Mouse (Mus musculus) c-Kit-positive CD71-negative TER-119-negative erythroid progenitor cells, embryonic 14.5 days (primary cell): ENCODE data around the gene Gm49416.
"Not testable (repeated sequence)": the region's sequence is repeated elsewhere in the genome, so short reads cannot be mapped to it uniquely, and the experiment has no call there.

Experiments used
- DNase-seq: peaks from one replicate; pipeline ENCODE4 v3.0.0-alpha.2; 2013; ENCODE audit warnings: low read depth

Gm49416 gene

GRCm38 (mm10) chr19:8880311-8881033 is 8.3 kb upstream of the Gm49416 start, which contains the start of gene Uqcc3:
Gene Uqcc3 (minus strand): TSS chr19:8880923.
- peak; percentile 82 for DNase-seq

GRCm38 (mm10) chr19:8881034-8881392 is 7.7 kb upstream of the Gm49416 start:
- DNase-seq, result no peak

DNA sequence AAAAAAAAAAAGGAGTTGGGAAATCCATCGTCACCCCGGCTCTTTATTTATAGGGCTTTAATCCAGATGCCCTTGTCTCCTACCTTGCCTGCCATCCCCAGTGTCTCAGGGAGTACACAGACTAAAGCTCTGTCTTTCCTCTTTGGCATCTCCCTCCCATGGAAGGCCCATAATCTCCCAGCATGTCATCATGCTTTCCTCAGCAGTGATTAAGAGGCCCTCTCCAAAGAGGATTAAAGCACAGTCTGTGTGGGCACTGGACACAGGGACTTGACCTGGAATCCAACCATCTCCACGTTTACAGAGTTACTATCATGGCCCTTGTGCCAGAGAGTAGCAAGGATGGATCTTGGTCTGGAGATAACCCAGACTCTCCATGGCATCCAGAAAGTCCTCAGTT is 5.1 kb upstream of the Gm49416 start, which contains the start of the genes Lbhd1 and Gm49403:
Lbhd1 (plus strand) TSS at position 117 of the 400 bp plus-strand sequence.
Gm49403 (plus strand) TSS at position 315 of the 400 bp plus-strand sequence.
- no peak for DNase-seq

GRCm38 (mm10) chr19:8886916-8887584 is 1.7 kb upstream of the Gm49416 start:
- DNase-seq, result no peak

DNA sequence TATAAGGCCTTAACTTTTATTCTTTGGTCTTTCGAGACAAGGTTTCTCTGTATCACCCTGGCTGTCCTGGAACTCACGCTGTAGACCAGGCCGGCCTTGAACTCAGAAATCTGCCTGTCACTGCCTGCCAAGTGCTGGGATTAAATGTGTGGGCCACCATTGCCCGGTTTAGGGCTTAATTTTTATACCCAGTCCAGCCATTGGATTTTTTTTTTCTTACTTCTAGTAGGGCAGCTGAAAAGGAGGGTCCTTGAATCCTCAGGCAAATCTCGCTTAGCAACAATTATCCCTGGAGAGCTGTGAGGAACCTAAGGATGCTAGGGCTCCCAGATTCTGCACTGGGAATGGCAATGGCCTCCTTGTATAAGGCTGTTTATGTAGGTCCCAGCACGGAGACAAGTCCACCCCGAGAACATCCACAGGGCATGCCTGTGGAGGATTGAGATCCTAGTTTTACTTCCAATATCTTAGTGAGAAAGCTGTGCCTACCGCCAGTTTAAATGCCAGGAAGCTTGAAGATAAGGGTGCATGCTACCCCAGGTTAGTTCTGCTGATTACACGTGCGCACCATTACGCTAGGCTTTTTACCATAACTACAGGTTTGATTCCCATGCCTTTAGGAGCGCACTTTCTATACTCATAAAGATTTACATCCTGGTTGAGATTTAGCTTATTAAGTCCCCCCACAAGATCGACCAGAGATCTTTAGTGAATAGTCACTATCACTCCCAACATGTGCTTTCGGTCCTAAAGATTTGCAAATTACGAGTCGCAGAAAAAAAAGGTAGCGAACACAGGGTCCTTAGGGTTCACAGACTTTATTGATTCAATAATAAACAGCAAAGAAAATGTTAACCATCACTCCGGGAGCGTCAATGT is 902 bp upstream of the Gm49416 start:
- DNase-seq, result no peak

- DNase-seq, result peak; percentile 91
Measured at GRCm38 (mm10) chr19:8892829-8893766, 4.4 kb downstream of the Gm49416 start, which contains the start of gene Ints5. Gene Ints5 (plus strand): TSS chr19:8893005.

DNA sequence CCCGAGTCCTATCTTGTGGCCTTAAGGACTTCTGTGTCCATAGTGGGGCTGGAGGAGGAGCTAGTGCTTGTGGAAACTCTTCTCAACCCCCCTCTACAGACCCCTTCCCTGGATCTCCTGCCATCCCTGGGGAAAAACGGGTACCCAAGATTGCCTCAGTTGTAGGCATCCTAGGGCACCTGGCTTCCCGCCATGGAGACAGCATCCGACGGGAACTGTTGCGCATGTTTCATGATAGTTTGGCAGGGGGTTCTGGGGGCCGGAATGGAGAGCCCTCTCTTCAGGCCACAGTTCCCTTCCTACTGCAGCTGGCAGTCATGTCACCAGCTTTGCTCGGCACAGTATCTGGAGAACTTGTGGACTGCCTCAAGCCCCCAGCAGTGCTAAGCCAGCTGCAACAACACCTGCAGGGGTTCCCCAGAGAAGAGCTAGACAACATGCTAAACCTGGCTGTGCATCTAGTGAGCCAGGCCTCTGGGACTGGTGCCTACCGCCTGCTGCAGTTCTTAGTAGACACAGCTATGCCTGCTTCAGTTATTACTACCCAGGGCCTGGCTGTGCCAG is 6.8 kb downstream of the Gm49416 start:
- DNase-seq, result no peak

- not testable (repeated sequence) for DNase-seq
Measured at GRCm38 (mm10) chr19:8896231-8896630, 7.5 kb downstream of the Gm49416 start.

GRCm38 (mm10) chr19:8897211-8897864 is 8.6 kb downstream of the Gm49416 start:
- not testable (repeated sequence) for DNase-seq

DNA sequence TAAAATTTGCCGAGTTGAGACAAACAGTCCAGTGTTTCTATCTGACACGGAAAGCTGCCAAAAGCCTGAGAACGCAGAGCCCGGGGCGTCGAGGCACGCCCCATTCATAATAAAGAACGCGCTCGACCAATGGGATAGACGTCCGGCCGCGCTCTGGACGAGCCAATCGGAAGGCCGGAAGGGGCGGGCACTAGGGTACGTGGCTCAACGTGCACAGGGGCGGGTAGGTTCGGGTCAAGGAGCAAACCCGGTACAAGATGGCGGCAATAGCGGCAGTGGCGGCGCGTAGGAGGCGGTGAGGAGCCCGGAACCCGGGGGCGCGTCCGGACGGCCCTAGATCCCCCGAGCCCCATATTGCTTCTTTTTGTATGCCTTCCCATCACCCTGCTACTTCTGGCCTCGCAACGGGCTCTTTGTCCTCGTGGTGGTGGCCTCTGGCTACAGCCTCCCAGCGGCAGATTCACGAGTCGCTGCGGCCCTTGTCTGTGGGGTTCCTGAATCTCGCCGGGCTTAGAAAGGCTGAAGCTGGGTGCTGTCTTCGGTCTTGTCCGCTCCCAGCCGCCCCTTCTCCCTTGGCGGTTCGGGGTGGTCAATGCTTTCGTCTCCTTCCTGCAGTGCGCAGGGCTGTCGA is 9.3 kb downstream of the Gm49416 start, which contains the start of gene Ganab:
Ganab (plus strand) TSS at position 207 of the 631 bp plus-strand sequence.
- DNase-seq, result peak; percentile 95

GRCm38 (mm10) chr19:8898576-8898975 is 9.8 kb downstream of the Gm49416 start:
- DNase-seq, result no peak

- DNase-seq, result no peak
Measured at GRCm38 (mm10) chr19:8899079-8899478, 10.4 kb downstream of the Gm49416 start.

GRCm38 (mm10) chr19:8903412-8903811 is 14.7 kb downstream of the Gm49416 start:
- DNase-seq, result no peak

DNA sequence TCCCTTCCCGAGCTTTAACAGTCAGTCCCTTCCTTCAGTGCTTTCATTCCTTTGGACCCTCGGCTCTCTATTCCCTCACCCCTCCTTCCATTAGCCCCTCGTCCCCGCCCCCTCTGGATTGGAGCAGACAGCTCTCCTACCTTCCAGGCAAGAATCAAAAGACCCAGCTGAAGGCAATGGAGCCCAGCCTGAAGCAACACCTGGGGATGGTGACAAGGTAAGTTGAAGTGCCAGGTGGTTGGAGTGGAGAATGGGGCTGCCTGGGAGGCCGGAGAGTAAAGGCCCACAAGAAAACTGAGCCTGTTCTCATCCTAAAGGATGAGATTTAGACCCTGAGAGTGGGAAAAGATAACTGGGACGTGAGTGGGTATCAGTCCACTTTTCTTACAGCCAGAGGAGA is 19.8 kb downstream of the Gm49416 start:
- DNase-seq, result no peak

DNA sequence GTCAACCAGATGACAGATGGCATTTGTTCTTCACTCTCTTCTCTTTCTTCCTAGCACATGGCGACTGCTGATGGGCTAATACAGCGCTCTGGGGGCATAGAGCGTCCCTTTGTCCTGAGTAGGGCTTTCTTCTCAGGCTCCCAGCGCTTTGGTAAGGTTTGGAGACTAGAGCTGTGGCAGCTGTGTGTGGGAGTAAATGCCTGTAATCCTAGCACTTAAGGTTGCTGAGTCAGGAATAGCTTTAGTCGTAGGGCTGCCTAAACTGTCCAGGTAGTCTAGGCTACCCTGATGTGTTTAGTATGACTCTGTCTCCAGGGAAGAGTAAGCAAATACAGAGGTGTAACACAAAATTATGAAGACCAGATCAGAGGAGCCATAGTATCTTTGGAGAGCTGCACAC is 23.1 kb downstream of the Gm49416 start:
- DNase-seq, result no peak

DNA sequence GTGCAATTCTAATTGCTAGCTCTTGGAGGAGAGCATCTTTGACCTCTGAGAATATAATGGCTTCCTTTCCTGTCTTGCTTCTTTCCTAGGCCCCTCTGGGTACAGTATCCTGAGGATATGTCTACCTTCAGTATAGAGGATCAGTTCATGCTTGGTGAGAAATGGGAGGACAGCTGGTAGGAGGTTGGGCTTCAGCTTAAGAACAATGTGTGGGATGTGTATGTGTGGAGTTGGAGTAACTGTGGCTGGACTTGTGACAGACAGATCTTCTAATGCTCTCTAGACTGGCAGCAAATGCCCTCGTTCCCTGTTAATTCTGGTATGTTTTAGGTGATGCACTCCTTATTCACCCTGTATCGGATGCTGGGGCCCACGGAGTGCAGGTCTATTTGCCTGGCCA is 25.5 kb downstream of the Gm49416 start:
- DNase-seq, result no peak

- no peak for DNase-seq
Measured at GRCm38 (mm10) chr19:8919000-8919399, 30.3 kb downstream of the Gm49416 start.

- DNase-seq, result no peak
Measured at GRCm38 (mm10) chr19:8919684-8920072, 31.0 kb downstream of the Gm49416 start.

DNA sequence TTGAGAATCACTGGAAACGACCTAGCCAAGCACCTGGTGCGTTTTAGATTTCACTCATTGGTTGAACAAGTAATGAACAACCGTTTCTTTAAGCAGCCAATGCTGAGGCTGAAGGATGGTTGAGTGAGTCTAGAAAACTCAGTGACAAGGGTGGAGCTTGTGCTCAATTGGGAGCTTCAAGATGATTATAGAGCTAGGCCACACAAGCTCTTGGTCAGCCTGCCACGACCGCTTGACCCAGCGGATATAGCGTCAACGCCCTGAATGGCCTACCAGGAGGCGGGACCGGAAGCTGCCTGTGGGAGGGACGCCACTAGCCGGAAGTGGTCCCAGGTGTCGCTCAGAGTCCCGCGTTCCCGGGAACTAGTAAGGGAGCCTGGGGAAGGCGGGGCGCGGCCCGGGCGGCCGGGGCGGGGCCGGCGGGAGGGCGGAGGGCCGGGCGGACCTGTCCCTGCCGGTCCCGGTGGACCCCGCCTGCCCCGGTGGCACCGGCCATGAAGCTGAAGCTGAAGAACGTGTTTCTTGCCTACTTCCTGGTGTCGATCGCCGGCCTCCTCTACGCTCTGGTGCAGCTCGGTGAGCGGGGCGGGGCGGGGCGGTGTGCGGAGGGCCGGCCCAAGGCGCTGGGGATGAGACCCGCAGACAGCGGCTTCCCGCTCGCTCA is 31.5 kb downstream of the Gm49416 start, which contains the start of gene B3gat3:
B3gat3 (plus strand) TSS at position 302 of the 664 bp plus-strand sequence.
- peak; percentile 81 for DNase-seq
